Mouse (Mus musculus): ENCODE data around the gene Coq8b. TPM values are rescaled to one million over a fixed set of nuclear protein-coding genes. Genes with fewer than 3 reads are reported as not detected.

Coq8b gene
- polyA plus RNA-seq, 1 experiment: 43.1 TPM

GRCm38 (mm10) chr7:27264761-27265160 is 31.9 kb downstream of the Coq8b start:
- Histone ChIP-seq H3K4me3 (ENCODE audit: insufficient read depth, low read depth, low read length) (no peak overlapping the region), H3K36me3 (ENCODE audit: control insufficient read depth, insufficient read depth, low read length) (no peaks in the 10 kb centered on the region), H3K27me3 (replicated peaks; ENCODE audit: control insufficient read depth, insufficient read depth, low read length) (no peaks in the 10 kb centered on the region), H3K4me1 (ENCODE audit: control insufficient read depth, insufficient read depth, low read length) (no peaks in the 10 kb centered on the region), H3K27ac (ENCODE audit: insufficient read depth, low read depth, low read length) (no peak overlapping the region)
- no peak for TF ChIP-seq CTCF (conservative IDR thresholded peaks at IDR 0.05; ENCODE audit: insufficient read depth, insufficient read length, low read depth, low read length)
- TF ChIP-seq POLR2A (IDR thresholded peaks at IDR 0.05; ENCODE audit: low read depth, low read length): no peak
- 91% methylated on average over 12 of the region's 12 CpGs for WGBS
- no peak for DNase-seq

- TF ChIP-seq POLR2A (IDR thresholded peaks at IDR 0.05; ENCODE audit: low read depth, low read length) (no peak), CTCF (conservative IDR thresholded peaks at IDR 0.05; ENCODE audit: insufficient read depth, insufficient read length, low read depth, low read length) (no peak)
- Histone ChIP-seq H3K27ac (ENCODE audit: insufficient read depth, low read depth, low read length) (no peak overlapping the region), H3K4me1 (ENCODE audit: control insufficient read depth, insufficient read depth, low read length) (no peaks in the 10 kb centered on the region), H3K27me3 (replicated peaks; ENCODE audit: control insufficient read depth, insufficient read depth, low read length) (no peaks in the 10 kb centered on the region), H3K4me3 (ENCODE audit: insufficient read depth, low read depth, low read length) (no peak overlapping the region), H3K36me3 (ENCODE audit: control insufficient read depth, insufficient read depth, low read length) (no peaks in the 10 kb centered on the region)
- DNase-seq: no peak
- 71% methylated on average over 20 of the region's 20 CpGs for WGBS
These were observed 33.8 kb downstream of the Coq8b start for GRCm38 (mm10) chr7:27266515-27267128.

GRCm38 (mm10) chr7:27271423-27271822 is 38.6 kb downstream of the Coq8b start:
- TF ChIP-seq CTCF (conservative IDR thresholded peaks at IDR 0.05; ENCODE audit: insufficient read depth, insufficient read length, low read depth, low read length) (peak; percentile 15; the same call in 1 of the 2 replicates), POLR2A (IDR thresholded peaks at IDR 0.05; ENCODE audit: low read depth, low read length) (no peak)
- no peak overlapping the region for H3K4me3 ChIP-seq (ENCODE audit: insufficient read depth, low read depth, low read length)
- 91% methylated on average over 8 of the region's 8 CpGs for WGBS
- DNase-seq: no peak
- no peaks in the 10 kb centered on the region for H3K27me3 ChIP-seq (replicated peaks; ENCODE audit: control insufficient read depth, insufficient read depth, low read length)
- H3K36me3 ChIP-seq (ENCODE audit: control insufficient read depth, insufficient read depth, low read length): no peaks in the 10 kb centered on the region
- no peaks in the 10 kb centered on the region for H3K4me1 ChIP-seq (ENCODE audit: control insufficient read depth, insufficient read depth, low read length)
- H3K27ac ChIP-seq (ENCODE audit: insufficient read depth, low read depth, low read length): no peak overlapping the region

- Histone ChIP-seq H3K4me3 (ENCODE audit: insufficient read depth, low read depth, low read length) (no peak overlapping the region), H3K27ac (ENCODE audit: insufficient read depth, low read depth, low read length) (no peak overlapping the region), H3K27me3 (replicated peaks; ENCODE audit: control insufficient read depth, insufficient read depth, low read length) (no peaks in the 10 kb centered on the region), H3K36me3 (ENCODE audit: control insufficient read depth, insufficient read depth, low read length) (no peaks in the 10 kb centered on the region), H3K4me1 (ENCODE audit: control insufficient read depth, insufficient read depth, low read length) (no peaks in the 10 kb centered on the region)
- WGBS: 70% methylated on average over 32 of the region's 32 CpGs
- DNase-seq: no peak
- peak; percentile 45 for TF ChIP-seq CTCF (conservative IDR thresholded peaks at IDR 0.05; ENCODE audit: insufficient read depth, insufficient read length, low read depth, low read length)
- no peak for TF ChIP-seq POLR2A (IDR thresholded peaks at IDR 0.05; ENCODE audit: low read depth, low read length)
These were observed 41.0 kb downstream of the Coq8b start for GRCm38 (mm10) chr7:27273739-27274351.

GRCm38 (mm10) chr7:27274916-27275315 is 42.1 kb downstream of the Coq8b start:
- Histone ChIP-seq H3K4me1 (ENCODE audit: control insufficient read depth, insufficient read depth, low read length) (no peaks in the 10 kb centered on the region), H3K36me3 (ENCODE audit: control insufficient read depth, insufficient read depth, low read length) (no peaks in the 10 kb centered on the region), H3K27me3 (replicated peaks; ENCODE audit: control insufficient read depth, insufficient read depth, low read length) (no peaks in the 10 kb centered on the region), H3K27ac (ENCODE audit: insufficient read depth, low read depth, low read length) (no peak overlapping the region), H3K4me3 (ENCODE audit: insufficient read depth, low read depth, low read length) (no peak overlapping the region)
- DNase-seq: no peak
- WGBS: 82% methylated on average over 4 of the region's 4 CpGs
- TF ChIP-seq POLR2A (IDR thresholded peaks at IDR 0.05; ENCODE audit: low read depth, low read length): no peak
- no peak for TF ChIP-seq CTCF (conservative IDR thresholded peaks at IDR 0.05; ENCODE audit: insufficient read depth, insufficient read length, low read depth, low read length)

- no peak for DNase-seq
- 69% methylated on average over 7 of the region's 7 CpGs for whole genome bisulfite sequencing
- TF ChIP-seq CTCF (conservative IDR thresholded peaks at IDR 0.05; ENCODE audit: insufficient read depth, insufficient read length, low read depth, low read length): no peak
- no peak for TF ChIP-seq POLR2A (IDR thresholded peaks at IDR 0.05; ENCODE audit: low read depth, low read length)
- no peaks in the 10 kb centered on the region for H3K4me1 ChIP-seq (ENCODE audit: control insufficient read depth, insufficient read depth, low read length)
- H3K4me3 ChIP-seq (ENCODE audit: insufficient read depth, low read depth, low read length): no peak overlapping the region
- no peaks in the 10 kb centered on the region for H3K27me3 ChIP-seq (replicated peaks; ENCODE audit: control insufficient read depth, insufficient read depth, low read length)
- no peaks in the 10 kb centered on the region for H3K36me3 ChIP-seq (ENCODE audit: control insufficient read depth, insufficient read depth, low read length)
- H3K27ac ChIP-seq (ENCODE audit: insufficient read depth, low read depth, low read length): no peak overlapping the region
These were observed 43.2 kb downstream of the Coq8b start for GRCm38 (mm10) chr7:27276021-27276420.

- TF ChIP-seq POLR2A (IDR thresholded peaks at IDR 0.05; ENCODE audit: low read depth, low read length) (no peak), CTCF (conservative IDR thresholded peaks at IDR 0.05; ENCODE audit: insufficient read depth, insufficient read length, low read depth, low read length) (peak; percentile 53)
- no peak for DNase-seq
- Histone ChIP-seq H3K27ac (ENCODE audit: insufficient read depth, low read depth, low read length) (no peak overlapping the region), H3K27me3 (replicated peaks; ENCODE audit: control insufficient read depth, insufficient read depth, low read length) (no peaks in the 10 kb centered on the region), H3K36me3 (ENCODE audit: control insufficient read depth, insufficient read depth, low read length) (no peaks in the 10 kb centered on the region), H3K4me1 (ENCODE audit: control insufficient read depth, insufficient read depth, low read length) (no peaks in the 10 kb centered on the region), H3K4me3 (ENCODE audit: insufficient read depth, low read depth, low read length) (no peak overlapping the region)
- 91% methylated on average over 3 of the region's 3 CpGs for WGBS
These were observed 44.4 kb downstream of the Coq8b start for GRCm38 (mm10) chr7:27277191-27277590.

All from kidney, adult 2 months (tissue).